Mouse (Mus musculus): ENCODE data around the gene Zbtb38.

Gene Zbtb38

GRCm38 (mm10) chr9:96713472-96714390 is 38.9 kb downstream of the Zbtb38 start:
- DNase-seq (ENCODE audit: low spot score) = peak; percentile 10

- peak; percentile 63 for DNase-seq (ENCODE audit: low spot score)
These were observed 39.7 kb downstream of the Zbtb38 start for GRCm38 (mm10) chr9:96712758-96713471.

- no peak for DNase-seq (ENCODE audit: low spot score)
These were observed 40.6 kb downstream of the Zbtb38 start for GRCm38 (mm10) chr9:96712045-96712444.

GRCm38 (mm10) chr9:96710241-96710946 is 42.2 kb downstream of the Zbtb38 start:
- no peak for DNase-seq (ENCODE audit: low spot score)

- no peak for DNase-seq (ENCODE audit: low spot score)
These were observed 43.7 kb downstream of the Zbtb38 start for GRCm38 (mm10) chr9:96708905-96709304.

- no peak for DNase-seq (ENCODE audit: low spot score)
These were observed 44.7 kb downstream of the Zbtb38 start for GRCm38 (mm10) chr9:96707964-96708363.

GRCm38 (mm10) chr9:96705576-96706285 is 46.9 kb downstream of the Zbtb38 start:
- DNase-seq (ENCODE audit: low spot score) = peak; percentile 86

- DNase-seq (ENCODE audit: low spot score) = peak; percentile 57
These were observed 47.7 kb downstream of the Zbtb38 start for GRCm38 (mm10) chr9:96704935-96705334.

- DNase-seq (ENCODE audit: low spot score) = no peak
These were observed 50.7 kb downstream of the Zbtb38 start for GRCm38 (mm10) chr9:96701891-96702290.

GRCm38 (mm10) chr9:96699276-96700035 is 53.2 kb downstream of the Zbtb38 start:
- no peak for DNase-seq (ENCODE audit: low spot score)

GRCm38 (mm10) chr9:96696788-96697492 is 55.7 kb downstream of the Zbtb38 start:
- no peak for DNase-seq (ENCODE audit: low spot score)

- peak; percentile 87 for DNase-seq (ENCODE audit: low spot score)
These were observed 56.5 kb downstream of the Zbtb38 start for GRCm38 (mm10) chr9:96696141-96696561.

GRCm38 (mm10) chr9:96690461-96690863 is 62.2 kb downstream of the Zbtb38 start:
- DNase-seq (ENCODE audit: low spot score) = no peak

- DNase-seq (ENCODE audit: low spot score) = no peak
These were observed 63.6 kb downstream of the Zbtb38 start for GRCm38 (mm10) chr9:96689076-96689475.

GRCm38 (mm10) chr9:96688194-96688875 is 64.3 kb downstream of the Zbtb38 start:
- DNase-seq (ENCODE audit: low spot score) = no peak

GRCm38 (mm10) chr9:96687591-96688186 is 64.9 kb downstream of the Zbtb38 start:
- no peak for DNase-seq (ENCODE audit: low spot score)

- no peak for DNase-seq (ENCODE audit: low spot score)
These were observed 67.0 kb downstream of the Zbtb38 start for GRCm38 (mm10) chr9:96685600-96686084.

- no peak for DNase-seq (ENCODE audit: low spot score)
These were observed 67.6 kb downstream of the Zbtb38 start for GRCm38 (mm10) chr9:96684866-96685599.
